Mouse (Mus musculus): Measurements from ENCODE around the gene Ankrd44. TPM values are rescaled to one million over a fixed set of nuclear protein-coding genes. Genes with fewer than 3 reads are reported as not detected.

The Ankrd44 gene
- polyA plus RNA-seq, 1 experiment from 2014 or later, result 4.3 TPM

DNA sequence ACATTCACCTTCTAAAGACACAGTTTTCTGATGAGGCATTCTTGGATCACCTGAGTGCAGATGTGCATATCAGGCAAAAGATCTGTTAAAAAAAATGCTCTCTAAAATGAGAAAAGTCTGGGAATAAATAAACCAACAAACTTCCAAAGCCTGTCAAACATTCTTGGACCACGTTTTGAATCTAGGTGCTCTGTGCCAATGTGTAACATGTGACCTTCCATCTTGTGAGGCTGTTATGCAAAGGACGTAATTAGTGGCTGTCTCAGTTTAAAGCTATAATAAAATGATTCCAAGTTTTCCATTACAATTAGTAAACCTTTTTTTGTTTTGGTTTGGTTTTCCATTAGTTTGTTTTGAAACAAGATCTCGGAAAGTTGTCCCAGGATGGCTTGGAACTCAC lies 159.0 kb downstream of the Ankrd44 start:
- no peak for TF ChIP-seq CTCF (IDR thresholded peaks at IDR 0.05; ENCODE audit: low read depth)
- no peak overlapping the region for H3K4me3 ChIP-seq (replicated peaks; ENCODE audit: low read depth, low read length)
- H3K27me3 ChIP-seq (ENCODE audit: insufficient read depth, low read length), result no peaks in the 10 kb centered on the region
- ATAC-seq (replicated peaks; ENCODE audit: low FRiP score, low read depth) (no peak), DNase-seq (ENCODE audit: low spot score) (no peak)
- no peaks in the 10 kb centered on the region for H3K9me3 ChIP-seq (replicated peaks; ENCODE audit: low read length)
- no peaks in the 10 kb centered on the region for H3K36me3 ChIP-seq (ENCODE audit: insufficient read depth, low read length)
- H3K9ac ChIP-seq (ENCODE audit: low read depth, low read length), result no peak overlapping the region
- no peak overlapping the region for H3K4me2 ChIP-seq (ENCODE audit: low read length)
- H3K27ac ChIP-seq, result no peak overlapping the region
- no peaks in the 10 kb centered on the region for H3K4me1 ChIP-seq (replicated peaks; ENCODE audit: insufficient read depth, low read length)
- 54% methylated on average over 3 of the region's 3 CpGs for WGBS

DNA sequence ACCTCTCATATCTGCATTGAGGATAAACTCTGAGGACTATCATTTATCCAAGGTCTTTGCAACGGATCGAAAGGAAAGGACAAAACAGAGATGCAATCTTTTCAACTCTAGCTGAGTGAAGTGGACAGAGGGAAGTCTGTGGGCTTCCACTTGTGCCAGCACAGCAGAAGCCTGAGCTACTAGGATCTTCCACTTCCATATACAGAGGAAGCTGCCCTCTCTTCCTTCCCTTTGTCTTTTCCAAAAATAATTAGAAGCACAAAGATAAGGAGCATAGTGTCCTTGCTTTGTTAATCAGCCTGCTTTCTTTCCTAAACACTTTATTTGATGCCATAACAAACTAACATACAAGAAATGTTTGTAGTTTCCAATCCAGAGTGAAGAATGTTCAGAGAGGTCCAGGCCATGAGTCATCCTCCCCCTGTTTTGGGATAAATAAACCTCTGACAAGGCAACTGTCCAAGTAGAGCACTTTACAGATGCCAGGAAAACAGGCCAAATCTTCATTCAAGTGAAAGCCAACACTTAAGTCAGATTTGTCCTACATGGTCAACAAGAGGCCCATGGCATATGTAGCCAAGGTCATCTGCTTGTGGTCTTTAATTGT lies 160.5 kb downstream of the Ankrd44 start:
- no peak for DNase-seq (ENCODE audit: low spot score)
- no peak for TF ChIP-seq CTCF (IDR thresholded peaks at IDR 0.05; ENCODE audit: low read depth)
- Histone ChIP-seq H3K9ac (ENCODE audit: low read depth, low read length) (no peak overlapping the region), H3K36me3 (ENCODE audit: insufficient read depth, low read length) (no peaks in the 10 kb centered on the region), H3K27me3 (ENCODE audit: insufficient read depth, low read length) (no peaks in the 10 kb centered on the region), H3K4me1 (replicated peaks; ENCODE audit: insufficient read depth, low read length) (no peaks in the 10 kb centered on the region), H3K9me3 (replicated peaks; ENCODE audit: low read length) (no peaks in the 10 kb centered on the region), H3K27ac (no peak overlapping the region), H3K4me2 (ENCODE audit: low read length) (no peak overlapping the region), H3K4me3 (replicated peaks; ENCODE audit: low read depth, low read length) (no peak overlapping the region)
- ATAC-seq (replicated peaks; ENCODE audit: low FRiP score, low read depth), result no peak
- 87% methylated on average over 2 of the region's 2 CpGs for WGBS

DNA sequence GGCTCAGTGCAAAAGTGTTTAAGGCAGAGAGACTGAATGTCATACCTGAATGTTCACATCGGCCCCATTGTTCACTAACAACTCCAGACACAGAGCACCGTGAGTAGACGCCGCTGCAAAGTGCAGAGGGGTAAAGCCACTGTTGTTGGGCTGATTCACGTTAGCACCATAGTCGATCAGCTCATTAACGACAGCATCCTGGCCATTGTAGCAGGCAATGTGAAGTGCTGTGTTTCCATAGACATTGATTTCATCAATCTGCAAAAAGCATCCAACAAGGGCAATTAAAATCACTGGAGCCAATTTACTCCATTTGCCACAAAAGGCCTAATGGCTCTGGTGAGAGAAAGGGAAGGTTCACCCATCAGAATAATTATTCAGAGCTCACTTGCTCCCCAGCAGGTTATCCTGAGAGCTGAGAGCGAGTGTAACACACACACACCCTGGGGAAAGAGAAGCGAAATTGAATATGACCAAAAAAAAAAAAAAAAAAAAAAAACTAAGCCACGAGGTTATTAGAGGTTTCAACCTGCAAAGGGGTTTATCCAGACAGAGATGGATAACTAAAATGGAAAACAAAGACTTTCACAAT lies 163.9 kb downstream of the Ankrd44 start:
- TF ChIP-seq CTCF (IDR thresholded peaks at IDR 0.05; ENCODE audit: low read depth), result no peak
- 83% methylated on average over 10 of the region's 10 CpGs for WGBS
- H3K36me3 ChIP-seq (ENCODE audit: insufficient read depth, low read length), result no peaks in the 10 kb centered on the region
- no peak overlapping the region for H3K4me3 ChIP-seq (replicated peaks; ENCODE audit: low read depth, low read length)
- DNase-seq (ENCODE audit: low spot score) (no peak), ATAC-seq (replicated peaks; ENCODE audit: low FRiP score, low read depth) (no peak)
- no peaks in the 10 kb centered on the region for H3K9me3 ChIP-seq (replicated peaks; ENCODE audit: low read length)
- no peaks in the 10 kb centered on the region for H3K27me3 ChIP-seq (ENCODE audit: insufficient read depth, low read length)
- H3K4me2 ChIP-seq (ENCODE audit: low read length), result no peak overlapping the region
- no peak overlapping the region for H3K9ac ChIP-seq (ENCODE audit: low read depth, low read length)
- no peak overlapping the region for H3K27ac ChIP-seq
- H3K4me1 ChIP-seq (replicated peaks; ENCODE audit: insufficient read depth, low read length), result no peaks in the 10 kb centered on the region

DNA sequence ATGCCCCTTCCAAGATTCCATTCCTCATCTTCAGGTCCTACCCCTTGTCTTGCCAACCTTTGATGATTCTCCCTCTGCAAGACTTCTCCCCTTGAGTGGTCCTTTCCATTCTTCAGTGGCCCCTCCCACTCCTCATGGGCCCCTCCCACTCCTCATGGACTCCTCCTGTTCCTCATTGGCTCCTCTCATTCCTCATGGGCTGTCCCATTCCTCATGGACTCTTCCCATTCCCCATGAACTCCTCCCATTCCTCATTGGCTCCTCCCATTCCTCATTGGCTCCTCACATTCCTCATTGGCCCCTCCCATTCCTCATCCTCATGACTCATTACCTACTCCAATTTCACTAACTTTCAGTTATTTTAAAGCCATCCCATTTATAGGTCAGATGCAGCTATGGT lies 166.3 kb downstream of the Ankrd44 start:
- DNase-seq (ENCODE audit: low spot score) (no peak), ATAC-seq (replicated peaks; ENCODE audit: low FRiP score, low read depth) (no peak)
- Histone ChIP-seq H3K27ac (no peak overlapping the region), H3K4me3 (replicated peaks; ENCODE audit: low read depth, low read length) (no peak overlapping the region), H3K9ac (ENCODE audit: low read depth, low read length) (no peak overlapping the region), H3K4me2 (ENCODE audit: low read length) (no peak overlapping the region), H3K9me3 (replicated peaks; ENCODE audit: low read length) (no peaks in the 10 kb centered on the region), H3K36me3 (ENCODE audit: insufficient read depth, low read length) (no peaks in the 10 kb centered on the region), H3K4me1 (replicated peaks; ENCODE audit: insufficient read depth, low read length) (no peaks in the 10 kb centered on the region), H3K27me3 (ENCODE audit: insufficient read depth, low read length) (no peaks in the 10 kb centered on the region)
- TF ChIP-seq CTCF (IDR thresholded peaks at IDR 0.05; ENCODE audit: low read depth), result no peak

DNA sequence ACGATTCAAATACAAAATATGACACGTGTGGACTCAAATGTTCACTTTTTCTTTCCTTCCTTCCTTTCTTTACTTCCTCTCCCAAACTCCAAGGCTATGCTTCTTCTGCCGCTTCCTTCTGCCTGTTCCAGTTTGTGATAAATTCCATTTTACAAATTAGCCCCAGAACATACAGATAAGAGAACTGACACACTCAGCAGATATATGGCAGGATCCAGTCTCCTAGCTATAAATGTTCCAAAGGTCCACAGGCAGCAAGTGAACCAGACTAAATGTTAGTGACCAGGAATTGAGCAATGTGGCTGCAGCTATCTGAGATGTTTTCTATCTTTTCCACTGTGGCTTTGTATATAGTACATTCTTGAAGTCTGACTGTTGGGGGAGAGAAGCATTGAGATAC lies 168.9 kb downstream of the Ankrd44 start:
- Histone ChIP-seq H3K4me3 (replicated peaks; ENCODE audit: low read depth, low read length) (no peak overlapping the region), H3K4me1 (replicated peaks; ENCODE audit: insufficient read depth, low read length) (no peaks in the 10 kb centered on the region), H3K9me3 (replicated peaks; ENCODE audit: low read length) (no peaks in the 10 kb centered on the region), H3K9ac (ENCODE audit: low read depth, low read length) (no peak overlapping the region), H3K27ac (no peak overlapping the region), H3K4me2 (ENCODE audit: low read length) (no peak overlapping the region), H3K36me3 (ENCODE audit: insufficient read depth, low read length) (no peaks in the 10 kb centered on the region), H3K27me3 (ENCODE audit: insufficient read depth, low read length) (no peaks in the 10 kb centered on the region)
- no peak for TF ChIP-seq CTCF (IDR thresholded peaks at IDR 0.05; ENCODE audit: low read depth)
- ATAC-seq (replicated peaks; ENCODE audit: low FRiP score, low read depth) (no peak), DNase-seq (ENCODE audit: low spot score) (no peak)
- 70% methylated on average over 3 of the region's 3 CpGs for WGBS

DNA sequence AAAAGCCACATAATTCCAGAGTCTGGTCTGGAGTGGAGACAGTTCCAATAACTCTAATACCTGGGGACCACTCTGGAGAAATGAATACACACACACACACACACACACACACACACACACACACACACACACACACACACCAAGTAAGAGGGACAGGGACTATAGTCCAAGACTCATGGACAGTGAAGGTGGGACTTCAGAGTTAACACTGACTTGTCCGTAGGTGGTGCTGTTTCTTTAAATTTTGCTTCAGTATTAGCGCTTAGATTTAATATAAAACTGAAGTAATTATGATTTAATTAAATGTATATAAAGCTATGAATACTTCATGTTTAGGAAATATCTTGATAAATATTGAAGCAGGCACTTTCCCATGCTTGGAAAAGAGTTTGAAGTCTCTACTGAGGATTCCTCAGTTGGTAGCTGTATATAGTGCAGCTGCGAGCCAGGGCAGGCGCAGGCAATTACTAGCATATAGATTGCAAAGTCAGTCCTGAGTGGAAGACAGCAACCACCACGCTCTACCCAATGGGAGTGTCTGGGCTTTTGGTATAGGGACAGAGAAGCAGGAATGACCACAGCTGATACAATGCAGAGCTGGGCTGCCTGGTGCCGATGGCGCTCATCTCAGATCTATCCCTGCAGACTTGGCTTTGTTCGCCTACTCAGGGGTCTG lies 170.4 kb downstream of the Ankrd44 start:
- no peaks in the 10 kb centered on the region for H3K4me1 ChIP-seq (replicated peaks; ENCODE audit: insufficient read depth, low read length)
- no peak for ATAC-seq (replicated peaks; ENCODE audit: low FRiP score, low read depth)

More for the DNA sequence above, 170.4 kb downstream of the Ankrd44 start:
- TF ChIP-seq CTCF (IDR thresholded peaks at IDR 0.05; ENCODE audit: low read depth), result peak; percentile 42; the same call in 1 of the 2 replicates
- Histone ChIP-seq H3K27me3 (ENCODE audit: insufficient read depth, low read length) (no peaks in the 10 kb centered on the region), H3K9me3 (replicated peaks; ENCODE audit: low read length) (no peaks in the 10 kb centered on the region), H3K27ac (no peak overlapping the region), H3K9ac (ENCODE audit: low read depth, low read length) (no peak overlapping the region), H3K4me2 (ENCODE audit: low read length) (no peak overlapping the region), H3K4me3 (replicated peaks; ENCODE audit: low read depth, low read length) (no peak overlapping the region), H3K36me3 (ENCODE audit: insufficient read depth, low read length) (no peaks in the 10 kb centered on the region)
- WGBS, result 80% methylated on average over 8 of the region's 8 CpGs
- DNase-seq (ENCODE audit: low spot score), result peak; percentile 18
